9 mouse cellular contexts compared by ENCODE assay signal in the genomic region with DNA sequence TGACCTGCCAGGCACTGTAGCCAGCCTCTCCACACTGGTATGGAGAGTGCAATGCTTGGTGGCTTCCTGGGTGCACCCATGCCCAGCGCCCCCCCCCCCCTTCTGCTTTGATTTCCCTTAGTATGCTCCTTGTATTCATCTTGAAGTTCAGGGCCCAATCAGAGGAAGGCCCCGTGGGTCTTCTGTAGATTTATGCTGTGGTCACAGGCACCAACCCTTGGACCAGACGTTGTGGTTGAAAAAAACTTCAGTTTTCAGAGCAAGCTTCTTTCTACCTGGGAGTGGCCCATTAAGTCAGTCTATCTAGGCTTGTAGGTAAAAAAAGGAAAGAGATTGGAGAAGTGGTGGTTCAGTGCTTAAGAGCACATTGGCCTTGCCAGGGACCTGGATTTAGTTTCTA. TPM values are rescaled to one million over a fixed set of nuclear protein-coding genes. Genes with fewer than 3 reads are reported as not detected.
DNase-seq lines count a peak whose midpoint lies in the region; ATAC-seq and TF ChIP-seq lines count a peak whose summit lies in the region.
"Had no signal": no experiment of that assay in that cellular context is flagged by ENCODE, and none has a peak within 500 bp of the region (broad histone marks: within the 10 kb centered on the region; RNA-seq: fewer than 3 reads in every experiment).

No protein-coding gene starts in this region.

- peak overlapping the region; percentile 58 for H3ac ChIP-seq in myocyte (ENCODE audit: control insufficient read depth, insufficient read length)

- no peaks in the 10 kb centered on the region for H3K9me3 ChIP-seq in kidney, postnatal 0 days (replicated peaks; ENCODE audit: low read length)
- H3K9me3 ChIP-seq in embryonic facial prominence, embryonic 10.5 days: no peaks in the 10 kb centered on the region
- H3K9me3 ChIP-seq in intestine, embryonic 15.5 days: no peaks in the 10 kb centered on the region

- no peak overlapping the region; the same call in none of the 2 replicates for H3K9ac ChIP-seq in kidney, postnatal 0 days (ENCODE audit: low read depth, low read length)
- peak overlapping the region; percentile 81 for H3K9ac ChIP-seq in intestine, embryonic 15.5 days

- no peak for TF ChIP-seq POLR2A in myocyte (IDR thresholded peaks at IDR 0.05; ENCODE audit: insufficient read length, low read depth)

- whole genome bisulfite sequencing in kidney, postnatal 0 days: 1% methylated on average over 3 of the region's 3 CpGs
- 14% methylated on average over 3 of the region's 3 CpGs for WGBS in embryonic facial prominence, embryonic 10.5 days
- WGBS in intestine, embryonic 15.5 days: 26% methylated on average over 3 of the region's 3 CpGs

- DNase-seq in kidney, postnatal 0 days (ENCODE audit: low spot score): no peak
- no peak for DNase-seq in kidney, adult 11 months
- no peak for DNase-seq in embryonic facial prominence, embryonic 10.5 days (ENCODE audit: low spot score)
- no peak for DNase-seq in ovary, postnatal 10 days (ENCODE audit: low spot score)
- DNase-seq in gastrocnemius, postnatal 4 days (ENCODE audit: low spot score in 2 of 2): no peak
- DNase-seq in cerebellum, adult 8-10 months: no peak

- peak overlapping the region; percentile 91; the same call in 1 of the 2 replicates for H3K27ac ChIP-seq in kidney, postnatal 0 days
- peak overlapping the region; percentile 96 for H3K27ac ChIP-seq in embryonic facial prominence, embryonic 10.5 days (replicated peaks)
- peak overlapping the region; percentile 98 for H3K27ac ChIP-seq in intestine, embryonic 15.5 days

- peaks cover 23% of the 10 kb centered on the region for H3K4me1 ChIP-seq in kidney, postnatal 0 days (replicated peaks; ENCODE audit: insufficient read depth, low read length)
- H3K4me1 ChIP-seq in embryonic facial prominence, embryonic 10.5 days: peaks cover 52% of the 10 kb centered on the region
- peaks cover 9% of the 10 kb centered on the region; the same call in 1 of the 2 replicates for H3K4me1 ChIP-seq in intestine, embryonic 15.5 days (replicated peaks)

- H3K27me3 ChIP-seq in kidney, postnatal 0 days (ENCODE audit: insufficient read depth, low read length): no peaks in the 10 kb centered on the region
- no peaks in the 10 kb centered on the region for H3K27me3 ChIP-seq in embryonic facial prominence, embryonic 10.5 days (replicated peaks; ENCODE audit: low read depth, poor library complexity, severe bottlenecking)
- no peaks in the 10 kb centered on the region for H3K27me3 ChIP-seq in intestine, embryonic 15.5 days (replicated peaks)
- no peaks in the 10 kb centered on the region for H3K27me3 ChIP-seq in myocyte (ENCODE audit: control insufficient read depth, insufficient read depth, insufficient read length)

- no peak for TF ChIP-seq CTCF in kidney, postnatal 0 days (IDR thresholded peaks at IDR 0.05; ENCODE audit: low read depth)

- peaks cover 47% of the 10 kb centered on the region for H3K79me2 ChIP-seq in myocyte (ENCODE audit: control insufficient read depth, insufficient read depth)

- ATAC-seq in kidney, postnatal 0 days (replicated peaks; ENCODE audit: low FRiP score, low read depth): no peak
- ATAC-seq in intestine, embryonic 15.5 days: no peak
- ATAC-seq: activated CD4-positive, CD25-positive, alpha-beta regulatory T cell, adult 4 months had no signal

- peak overlapping the region; percentile 89 for H3K4me2 ChIP-seq in kidney, postnatal 0 days (ENCODE audit: low read length)
- H3K4me2 ChIP-seq in intestine, embryonic 15.5 days (replicated peaks): peak overlapping the region; percentile 89
- peak overlapping the region; percentile 89 for H3K4me2 ChIP-seq in myocyte (ENCODE audit: low read depth)

- H3K36me3 ChIP-seq in kidney, postnatal 0 days (ENCODE audit: insufficient read depth, low read length): 0 out of 2 replicates have a peak, but pooled peaks cover under 1% of the 10 kb centered on the region
- H3K36me3 ChIP-seq in embryonic facial prominence, embryonic 10.5 days (replicated peaks): peaks cover 17% of the 10 kb centered on the region
- H3K36me3 ChIP-seq in intestine, embryonic 15.5 days: no peaks in the 10 kb centered on the region
- H3K36me3 ChIP-seq in myocyte (ENCODE audit: control insufficient read depth, insufficient read depth): peaks cover 4% of the 10 kb centered on the region

- H3K4me3 ChIP-seq in kidney, postnatal 0 days (replicated peaks; ENCODE audit: low read depth, low read length): no peak overlapping the region; the same call in 1 of the 2 replicates
- peak overlapping the region; percentile 80 for H3K4me3 ChIP-seq in embryonic facial prominence, embryonic 10.5 days
- peak overlapping the region; percentile 63 for H3K4me3 ChIP-seq in intestine, embryonic 15.5 days (replicated peaks)
- peak overlapping the region; percentile 74 for H3K4me3 ChIP-seq in myocyte

TF ChIP-seq in myocyte, 11 proteins besides CTCF, POLR2A, EP300 and RAD21:
- no peak for TF ChIP-seq TCF3 (IDR thresholded peaks at IDR 0.05; ENCODE audit: insufficient read length, low read depth)
- TF ChIP-seq SRF (IDR thresholded peaks at IDR 0.05; ENCODE audit: control insufficient read depth, insufficient read length, low read depth): no peak
- no peak for TF ChIP-seq E2F4 (IDR thresholded peaks at IDR 0.05; ENCODE audit: insufficient read depth)
- no peak for TF ChIP-seq CEBPB (IDR thresholded peaks at IDR 0.05; ENCODE audit: insufficient read depth, poor library complexity, severe bottlenecking)
- TF ChIP-seq USF1 (IDR thresholded peaks at IDR 0.05; ENCODE audit: low read depth): no peak
- no peak for TF ChIP-seq REST (IDR thresholded peaks at IDR 0.05; ENCODE audit: insufficient read depth, insufficient read length)
- no peak for TF ChIP-seq TCF12 (IDR thresholded peaks at IDR 0.05; ENCODE audit: insufficient read depth, poor library complexity, severe bottlenecking)
- no peak for TF ChIP-seq MYOG (IDR thresholded peaks at IDR 0.05; ENCODE audit: control insufficient read depth in 1 of 3, insufficient read depth in 1 of 3, insufficient read length in 2 of 3, low read depth in 2 of 3)
- no peak for TF ChIP-seq POLR2AphosphoS2 (IDR thresholded peaks at IDR 0.05; ENCODE audit: insufficient read length, low read depth)
- no peak for TF ChIP-seq MYOD1 (IDR thresholded peaks at IDR 0.05; ENCODE audit: control insufficient read depth in 1 of 3, insufficient read length in 2 of 3, low read depth in 2 of 3)
- no peak for TF ChIP-seq MAX (IDR thresholded peaks at IDR 0.05; ENCODE audit: low read depth)

RNA-seq across cellular contexts. Expression of a gene that starts 6.6 kb away (rescaled TPM):
- 411 and 412 TPM in 2 replicates for polyA plus RNA-seq in kidney, postnatal 0 days (2015; fragmentation: Nextera tagmentation; extraction: Ambion mirVana)
- 870 and 873 TPM in 2 replicates for polyA plus RNA-seq in embryonic facial prominence, embryonic 10.5 days (2016; fragmentation: Nextera tagmentation; extraction: Ambion mirVana)
- 437 and 494 TPM in 2 replicates for polyA plus RNA-seq in intestine, embryonic 15.5 days (2015; fragmentation: Nextera tagmentation; extraction: Ambion mirVana)
- 118 TPM for polyA plus RNA-seq in myocyte (2012; fragmentation: generic; extraction: Trizol)
- 100 to 1,000 TPM; 155 to 163 TPM for total RNA-seq in gastrocnemius, postnatal 4 days (2021)

RNA-seq across cellular contexts. Expression of a gene that starts 13.7 kb away (rescaled TPM):
- polyA plus RNA-seq in kidney, postnatal 0 days (2015; fragmentation: Nextera tagmentation; extraction: Ambion mirVana): 5.7 and 6.4 TPM in 2 replicates
- polyA plus RNA-seq in embryonic facial prominence, embryonic 10.5 days (2016; fragmentation: Nextera tagmentation; extraction: Ambion mirVana): 12.7 and 13.9 TPM in 2 replicates
- 10.6 and 11.1 TPM in 2 replicates for polyA plus RNA-seq in intestine, embryonic 15.5 days (2015; fragmentation: Nextera tagmentation; extraction: Ambion mirVana)
- polyA plus RNA-seq in myocyte (2012; fragmentation: generic; extraction: Trizol): 4.3 TPM
- 1 to 10 TPM; 8.0 to 9.6 TPM for total RNA-seq in gastrocnemius, postnatal 4 days (2021)

RNA-seq across cellular contexts. Expression of a gene that starts 15.1 kb away (rescaled TPM):
- 26.2 and 29.1 TPM in 2 replicates for polyA plus RNA-seq in kidney, postnatal 0 days (2015; fragmentation: Nextera tagmentation; extraction: Ambion mirVana)
- polyA plus RNA-seq in embryonic facial prominence, embryonic 10.5 days (2016; fragmentation: Nextera tagmentation; extraction: Ambion mirVana): 29.4 and 32.9 TPM in 2 replicates
- 20.9 and 24.7 TPM in 2 replicates for polyA plus RNA-seq in intestine, embryonic 15.5 days (2015; fragmentation: Nextera tagmentation; extraction: Ambion mirVana)
- 21.6 TPM for polyA plus RNA-seq in myocyte (2012; fragmentation: generic; extraction: Trizol)
- 10 to 100 TPM; 10.2 to 12.2 TPM for total RNA-seq in gastrocnemius, postnatal 4 days (2021)

RNA-seq across cellular contexts. Expression of a gene that starts 29.7 kb away (rescaled TPM):
- polyA plus RNA-seq in kidney, postnatal 0 days (2015; fragmentation: Nextera tagmentation; extraction: Ambion mirVana): 31.8 and 37.0 TPM in 2 replicates
- 35.2 and 37.7 TPM in 2 replicates for polyA plus RNA-seq in embryonic facial prominence, embryonic 10.5 days (2016; fragmentation: Nextera tagmentation; extraction: Ambion mirVana)
- polyA plus RNA-seq in intestine, embryonic 15.5 days (2015; fragmentation: Nextera tagmentation; extraction: Ambion mirVana): 59.8 and 70.4 TPM in 2 replicates
- polyA plus RNA-seq in myocyte (2012; fragmentation: generic; extraction: Trizol): 20.8 TPM
- 1 to 10 TPM; 4.5 to 5.7 TPM for total RNA-seq in gastrocnemius, postnatal 4 days (2021)
